In the genomic region with DNA sequence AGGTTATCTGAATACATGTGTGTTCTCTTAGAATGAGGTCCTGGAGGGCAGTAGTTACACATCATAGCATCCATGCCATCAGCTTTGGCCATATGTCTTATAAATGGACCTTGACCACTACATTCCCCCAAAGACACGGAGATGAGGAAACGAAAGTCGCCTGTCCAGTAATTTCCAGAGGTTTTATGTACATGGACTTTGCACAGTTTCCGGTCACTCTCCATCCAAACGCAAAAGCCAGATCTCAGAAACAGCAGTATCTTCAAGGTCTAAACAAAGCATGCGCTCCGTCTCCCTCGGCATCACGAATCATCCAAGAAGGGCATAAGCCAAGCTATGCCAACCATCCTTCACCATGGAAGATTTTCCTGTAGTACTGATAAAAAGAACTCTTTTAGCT, we compare ENCODE assay signal across 22 mouse cellular contexts. TPM values are rescaled to one million over a fixed set of nuclear protein-coding genes. Genes with fewer than 3 reads are reported as not detected.
"Had no signal": no experiment of that assay in that cellular context is flagged by ENCODE, and none has a peak within 500 bp of the region (broad histone marks: within the 10 kb centered on the region; RNA-seq: fewer than 3 reads in every experiment).

No protein-coding gene starts in this region.

- H3K9ac ChIP-seq: liver, embryonic 13.5 days; lung, embryonic 14.5 days; midbrain, embryonic 13.5 days; midbrain, embryonic 15.5 days; neural tube, embryonic 13.5 days; neural tube, embryonic 15.5 days; stomach, embryonic 15.5 days had no signal

- DNase-seq: liver, embryonic 13.5 days; lung, adult 18-20 months; lung, embryonic 14.5 days; lung, postnatal 10 days; lung, postnatal 4 days; retina, postnatal 1 day; right cerebral cortex, adult 18-20 months; right cerebral cortex, postnatal 25 days; right cerebral cortex, postnatal 4 days; spleen, adult 18-20 months; thymus, adult 2 months; thymus, postnatal 25 days; thymus, postnatal 4 days had no signal

- H3K9me3 ChIP-seq: liver, embryonic 13.5 days; midbrain, embryonic 10.5 days; midbrain, embryonic 13.5 days; midbrain, embryonic 15.5 days; neural tube, embryonic 13.5 days; neural tube, embryonic 15.5 days; stomach, embryonic 15.5 days had no signal

- H3K36me3 ChIP-seq: liver, embryonic 13.5 days; midbrain, embryonic 10.5 days; midbrain, embryonic 13.5 days; midbrain, embryonic 15.5 days; neural tube, embryonic 13.5 days; neural tube, embryonic 15.5 days; stomach, embryonic 15.5 days had no signal

- H3K27ac ChIP-seq: liver, embryonic 13.5 days; midbrain, embryonic 10.5 days; midbrain, embryonic 13.5 days; midbrain, embryonic 15.5 days; neural tube, embryonic 13.5 days; neural tube, embryonic 15.5 days; stomach, embryonic 15.5 days; stomach, postnatal 0 days had no signal

- ATAC-seq: midbrain, embryonic 13.5 days; midbrain, embryonic 15.5 days had no signal

- H3K27me3 ChIP-seq: midbrain, embryonic 13.5 days; midbrain, embryonic 15.5 days; neural tube, embryonic 13.5 days; neural tube, embryonic 15.5 days; stomach, embryonic 15.5 days had no signal

- H3K4me2 ChIP-seq: liver, embryonic 13.5 days; lung, embryonic 14.5 days; midbrain, embryonic 13.5 days; midbrain, embryonic 15.5 days; neural tube, embryonic 13.5 days; neural tube, embryonic 15.5 days; stomach, embryonic 15.5 days had no signal

- H3K4me3 ChIP-seq: liver, embryonic 13.5 days; midbrain, embryonic 10.5 days; midbrain, embryonic 13.5 days; midbrain, embryonic 15.5 days; myocyte; neural tube, embryonic 13.5 days; neural tube, embryonic 15.5 days; stomach, embryonic 15.5 days had no signal

RNA-seq across cellular contexts. Expression of gene Sowahb, which starts 36.6 kb away (rescaled TPM):
- polyA plus RNA-seq: midbrain, embryonic 13.5 days; myocyte; neural tube, embryonic 13.5 days; neural tube, embryonic 15.5 days; testis, adult 2 months had no signal
